Mouse (Mus musculus): Measurements from ENCODE around the gene H2-Ke6. TPM values are rescaled to one million over a fixed set of nuclear protein-coding genes. Genes with fewer than 3 reads are reported as not detected.
A peak's percentile ranks its signal among the peaks of the same experiment; 100 is the strongest.
"Not testable (repeated sequence)": the region's sequence is repeated elsewhere in the genome, so short reads cannot be mapped to it uniquely, and the experiment has no call there.

H2-Ke6 gene
- polyA plus RNA-seq, 1 experiment from 2014 or later, result 37.7 TPM

DNA sequence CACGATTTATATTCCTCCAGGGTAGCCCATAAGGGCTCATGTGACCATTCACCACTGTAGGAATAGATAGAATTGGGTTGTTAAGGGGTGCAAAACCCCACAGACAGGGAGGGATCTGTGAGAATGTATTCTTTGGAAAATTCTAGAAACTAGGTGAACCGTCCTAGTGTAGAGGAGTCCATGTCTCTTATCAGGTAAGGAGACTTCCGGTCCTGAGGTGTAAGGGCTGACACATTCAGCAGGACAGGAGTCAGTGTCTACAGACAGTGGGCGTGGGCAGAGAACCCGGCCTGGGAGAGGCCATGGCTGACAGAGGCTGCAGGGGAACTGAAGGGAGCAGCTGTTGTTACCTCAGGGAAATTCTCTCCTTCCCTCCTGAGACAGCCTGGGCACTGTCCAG, 29.2 kb downstream of the H2-Ke6 start:
- not testable (repeated sequence) for H3K27ac ChIP-seq (replicated peaks; ENCODE audit: low read depth, low read length); H3K9ac ChIP-seq (ENCODE audit: low read length); H3K9me3 ChIP-seq (ENCODE audit: control insufficient read depth, low read length); DNase-seq (ENCODE audit: low spot score); H3K4me1 ChIP-seq (ENCODE audit: control insufficient read depth, insufficient read depth, low read length); H3K36me3 ChIP-seq (ENCODE audit: control insufficient read depth, insufficient read depth, low read length); H3K4me3 ChIP-seq (ENCODE audit: low read depth, low read length); ATAC-seq (ENCODE audit: insufficient number of reproducible peaks, low FRiP score, low TSS enrichment, low read depth); H3K4me2 ChIP-seq (ENCODE audit: low read depth, severe bottlenecking)
- peaks cover 20% of the 10 kb centered on the region for H3K27me3 ChIP-seq (ENCODE audit: control insufficient read depth, insufficient read depth, low read length)
- WGBS, result 50% methylated on average over 5 of the region's 5 CpGs

DNA sequence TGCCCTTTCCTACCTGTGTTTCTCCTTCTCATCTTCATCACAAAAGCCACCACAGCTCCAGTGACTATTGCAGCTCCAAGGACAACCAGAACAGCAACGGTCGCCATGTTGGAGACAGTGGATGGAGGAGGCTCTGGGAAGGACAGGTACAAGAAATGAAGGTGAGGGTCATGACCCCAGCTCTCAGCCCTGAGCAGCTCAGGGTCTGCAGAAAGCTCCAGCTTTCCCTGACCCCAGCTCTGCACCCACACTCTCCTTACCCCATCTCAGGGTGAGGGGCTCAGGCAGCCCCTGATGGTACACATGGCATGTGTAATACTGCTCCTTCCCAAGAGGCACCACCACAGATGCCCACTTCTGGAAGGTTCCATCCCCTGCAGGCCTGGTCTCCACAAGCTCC, 30.8 kb downstream of the H2-Ke6 start:
- peaks cover 20% of the 10 kb centered on the region for H3K27me3 ChIP-seq (ENCODE audit: control insufficient read depth, insufficient read depth, low read length)
- not testable (repeated sequence) for H3K4me2 ChIP-seq (ENCODE audit: low read depth, severe bottlenecking)

DNA sequence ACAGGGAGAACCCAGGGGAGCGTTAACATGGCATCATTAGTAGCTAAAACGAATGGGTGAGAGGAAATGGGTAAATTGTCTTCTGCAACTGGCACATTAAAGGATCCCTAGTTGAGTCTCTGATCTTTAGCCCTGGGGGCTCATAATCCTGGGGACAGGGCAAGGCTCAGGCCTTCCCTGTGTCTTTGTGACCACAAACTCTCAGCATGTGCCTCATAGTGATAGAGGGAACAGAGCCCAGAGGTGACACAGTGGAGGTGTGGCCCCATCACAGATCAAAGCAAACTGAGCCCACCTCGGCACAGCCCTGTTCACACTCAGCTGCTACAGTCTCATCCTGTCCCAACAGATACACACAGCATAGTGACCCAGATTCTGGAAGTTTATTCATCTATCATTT, 32.2 kb downstream of the H2-Ke6 start:
- H3K4me2 ChIP-seq (ENCODE audit: low read depth, severe bottlenecking), result no peak overlapping the region
- no peaks in the 10 kb centered on the region for H3K36me3 ChIP-seq (ENCODE audit: control insufficient read depth, insufficient read depth, low read length)
- no peak overlapping the region for H3K27ac ChIP-seq (replicated peaks; ENCODE audit: low read depth, low read length)
- DNase-seq (ENCODE audit: low spot score) (no peak), ATAC-seq (ENCODE audit: insufficient number of reproducible peaks, low FRiP score, low TSS enrichment, low read depth) (no peak)
- WGBS, result 27% methylated on average over 3 of the region's 3 CpGs
- no peaks in the 10 kb centered on the region for H3K9me3 ChIP-seq (ENCODE audit: control insufficient read depth, low read length)
- 0 out of 2 replicates have a peak, but pooled peaks cover 2% of the 10 kb centered on the region for H3K4me1 ChIP-seq (ENCODE audit: control insufficient read depth, insufficient read depth, low read length)
- H3K27me3 ChIP-seq (ENCODE audit: control insufficient read depth, insufficient read depth, low read length), result peaks cover 19% of the 10 kb centered on the region
- H3K9ac ChIP-seq (ENCODE audit: low read length), result no peak overlapping the region
- H3K4me3 ChIP-seq (ENCODE audit: low read depth, low read length), result no peak overlapping the region

More for the DNA sequence above, 30.8 kb downstream of the H2-Ke6 start:
- H3K9ac ChIP-seq (ENCODE audit: low read length); H3K36me3 ChIP-seq (ENCODE audit: control insufficient read depth, insufficient read depth, low read length); H3K9me3 ChIP-seq (ENCODE audit: control insufficient read depth, low read length); ATAC-seq (ENCODE audit: insufficient number of reproducible peaks, low FRiP score, low TSS enrichment, low read depth); DNase-seq (ENCODE audit: low spot score); H3K4me3 ChIP-seq (ENCODE audit: low read depth, low read length); H3K27ac ChIP-seq (replicated peaks; ENCODE audit: low read depth, low read length); H3K4me1 ChIP-seq (ENCODE audit: control insufficient read depth, insufficient read depth, low read length): not testable (repeated sequence)
- 82% methylated on average over 2 of the region's 2 CpGs for WGBS

DNA sequence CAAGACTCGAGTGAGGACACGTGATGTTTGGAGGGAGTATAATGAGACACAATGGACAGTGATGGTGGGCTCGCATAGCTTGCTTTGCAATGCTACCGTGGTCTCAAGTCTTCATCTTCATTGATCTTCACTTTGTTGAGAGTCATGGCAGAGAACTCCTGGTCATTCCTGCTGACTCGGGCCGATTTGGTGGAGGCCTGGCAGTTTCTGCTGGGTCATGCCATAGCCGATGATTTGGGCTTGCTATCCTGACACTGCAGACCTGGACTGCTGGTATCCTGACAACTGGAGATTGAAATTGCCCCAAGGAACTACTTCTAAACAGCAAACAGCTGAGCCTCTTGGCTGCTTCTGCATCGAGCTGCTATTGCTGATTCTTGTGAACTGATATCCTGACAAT, 32.9 kb downstream of the H2-Ke6 start:
- no peaks in the 10 kb centered on the region for H3K9me3 ChIP-seq (ENCODE audit: control insufficient read depth, low read length)
- no peak for DNase-seq (ENCODE audit: low spot score)
- 0 out of 2 replicates have a peak, but pooled peaks cover 2% of the 10 kb centered on the region for H3K4me1 ChIP-seq (ENCODE audit: control insufficient read depth, insufficient read depth, low read length)
- H3K27ac ChIP-seq (replicated peaks; ENCODE audit: low read depth, low read length), result no peak overlapping the region
- H3K36me3 ChIP-seq (ENCODE audit: control insufficient read depth, insufficient read depth, low read length), result no peaks in the 10 kb centered on the region
- WGBS, result 91% methylated on average over 8 of the region's 8 CpGs
- peaks cover 12% of the 10 kb centered on the region for H3K27me3 ChIP-seq (ENCODE audit: control insufficient read depth, insufficient read depth, low read length)
- H3K4me3 ChIP-seq (ENCODE audit: low read depth, low read length), result no peak overlapping the region
- H3K4me2 ChIP-seq (ENCODE audit: low read depth, severe bottlenecking), result no peak overlapping the region
- no peak overlapping the region for H3K9ac ChIP-seq (ENCODE audit: low read length)
- no peak for ATAC-seq (ENCODE audit: insufficient number of reproducible peaks, low FRiP score, low TSS enrichment, low read depth)

DNA sequence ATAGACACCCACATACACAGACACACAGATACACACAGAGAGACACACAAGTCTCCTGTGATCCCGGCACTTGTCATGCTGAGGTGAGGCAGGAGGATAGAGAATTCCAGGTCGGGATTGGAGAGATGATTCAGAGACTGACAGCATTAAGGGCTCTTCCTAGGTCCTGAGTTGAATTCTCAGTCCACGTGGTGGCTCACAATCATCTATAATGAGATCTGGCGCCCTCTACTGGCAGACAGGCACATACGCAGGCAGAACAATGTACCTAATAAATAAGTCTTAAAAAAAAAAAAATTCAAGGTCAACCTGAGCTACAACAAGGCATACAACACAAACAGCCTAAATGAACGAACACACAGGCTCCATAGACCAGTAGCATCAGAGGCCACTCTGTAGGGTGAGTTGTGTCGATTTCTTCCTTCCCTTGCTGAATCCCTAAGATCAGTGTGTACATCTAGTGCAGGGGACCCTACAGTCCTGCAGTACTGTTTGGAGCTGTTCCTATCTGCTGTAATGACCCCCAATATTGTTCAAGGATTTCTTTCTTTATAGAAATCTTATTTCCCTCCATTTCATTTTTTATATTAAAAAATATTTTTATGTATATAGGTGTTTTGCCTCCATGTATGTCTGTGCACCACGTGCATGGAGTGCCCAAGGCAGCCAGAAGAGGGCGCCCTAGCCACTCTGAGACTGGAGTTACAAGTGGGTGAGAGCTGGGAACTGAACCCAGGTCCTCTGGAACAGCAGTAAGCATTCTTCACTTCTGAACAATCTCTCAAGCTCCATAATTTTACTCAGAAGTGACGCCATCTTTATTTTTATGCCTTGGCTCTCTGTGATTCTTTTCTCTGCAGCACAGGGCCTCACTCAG, 35.8 kb downstream of the H2-Ke6 start:
- Histone ChIP-seq H3K4me2 (ENCODE audit: low read depth, severe bottlenecking) (no peak overlapping the region), H3K4me3 (ENCODE audit: low read depth, low read length) (no peak overlapping the region), H3K4me1 (ENCODE audit: control insufficient read depth, insufficient read depth, low read length) (no peaks in the 10 kb centered on the region), H3K36me3 (ENCODE audit: control insufficient read depth, insufficient read depth, low read length) (no peaks in the 10 kb centered on the region), H3K27me3 (ENCODE audit: control insufficient read depth, insufficient read depth, low read length) (no peaks in the 10 kb centered on the region), H3K9me3 (ENCODE audit: control insufficient read depth, low read length) (no peaks in the 10 kb centered on the region), H3K9ac (ENCODE audit: low read length) (no peak overlapping the region), H3K27ac (replicated peaks; ENCODE audit: low read depth, low read length) (no peak overlapping the region)
- 35% methylated on average over 10 of the region's 10 CpGs for WGBS
- ATAC-seq (ENCODE audit: insufficient number of reproducible peaks, low FRiP score, low TSS enrichment, low read depth) (no peak), DNase-seq (ENCODE audit: low spot score) (peak; percentile 79)

DNA sequence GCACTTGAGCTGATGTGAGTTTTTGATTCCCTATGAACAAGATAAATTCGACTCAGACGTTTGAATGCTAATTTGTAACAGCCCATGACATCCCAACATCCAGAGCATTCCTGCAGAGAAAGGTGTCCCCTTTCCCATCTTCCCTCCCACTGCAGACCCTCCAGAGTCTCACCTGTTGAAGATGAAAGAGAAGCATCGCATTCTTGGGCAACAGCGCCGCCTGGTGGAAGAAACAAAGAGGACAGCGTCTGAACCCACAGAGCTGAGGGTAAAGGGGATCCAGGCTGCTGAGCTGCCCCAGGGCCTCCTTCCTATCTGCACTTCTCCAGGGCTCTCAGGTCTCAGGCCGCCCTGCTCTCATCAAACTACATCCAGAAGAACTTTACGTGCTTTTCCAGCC, 45.7 kb downstream of the H2-Ke6 start:
- ATAC-seq (ENCODE audit: insufficient number of reproducible peaks, low FRiP score, low TSS enrichment, low read depth); H3K27ac ChIP-seq (replicated peaks; ENCODE audit: low read depth, low read length); H3K4me1 ChIP-seq (ENCODE audit: control insufficient read depth, insufficient read depth, low read length); H3K9ac ChIP-seq (ENCODE audit: low read length); H3K9me3 ChIP-seq (ENCODE audit: control insufficient read depth, low read length); H3K4me3 ChIP-seq (ENCODE audit: low read depth, low read length); H3K36me3 ChIP-seq (ENCODE audit: control insufficient read depth, insufficient read depth, low read length): not testable (repeated sequence)
- 14% methylated on average over 8 of the region's 8 CpGs for WGBS
- peak; percentile 79 for DNase-seq (ENCODE audit: low spot score)
- H3K27me3 ChIP-seq (ENCODE audit: control insufficient read depth, insufficient read depth, low read length), result peaks cover 25% of the 10 kb centered on the region
- H3K4me2 ChIP-seq (ENCODE audit: low read depth, severe bottlenecking), result peak overlapping the region; percentile 49; the same call in 1 of the 2 replicates

DNA sequence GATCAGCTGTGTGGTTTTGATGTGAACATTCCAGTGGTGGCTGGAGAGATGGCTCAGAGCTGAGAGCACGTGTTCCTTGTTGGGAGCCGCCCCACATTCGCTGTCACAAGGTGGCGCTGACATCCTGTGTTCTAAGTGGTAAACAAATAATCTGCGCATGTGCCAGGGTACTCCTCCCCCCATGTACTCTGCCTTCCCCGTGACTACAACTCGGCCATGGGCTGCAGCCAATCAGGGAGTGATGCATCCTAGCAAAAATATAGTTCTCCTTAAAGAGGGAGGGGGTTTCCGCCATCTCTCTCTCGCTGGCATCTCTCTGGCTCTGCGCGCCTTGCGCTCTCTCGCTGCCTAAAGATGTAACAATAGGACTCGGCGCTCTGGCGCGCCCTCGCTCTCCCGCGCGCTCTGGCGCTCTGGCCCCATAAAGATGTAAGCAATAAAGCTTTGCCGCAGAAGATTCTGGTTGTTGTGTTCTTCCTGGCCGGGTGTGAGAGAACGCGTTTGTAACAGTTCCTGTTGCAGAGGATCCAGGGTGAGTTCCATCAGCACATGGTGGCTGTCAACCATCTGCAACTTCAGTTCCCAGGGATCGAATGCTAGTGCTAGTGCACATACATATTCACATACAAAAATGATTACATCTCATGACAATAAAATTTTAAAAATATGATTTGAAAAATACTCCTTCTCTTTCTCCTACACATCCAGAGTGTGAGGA, 46.5 kb downstream of the H2-Ke6 start:
- ATAC-seq (ENCODE audit: insufficient number of reproducible peaks, low FRiP score, low TSS enrichment, low read depth) (peak; percentile 92), DNase-seq (ENCODE audit: low spot score) (peak; percentile 96)
- not testable (repeated sequence) for H3K36me3 ChIP-seq (ENCODE audit: control insufficient read depth, insufficient read depth, low read length); H3K9me3 ChIP-seq (ENCODE audit: control insufficient read depth, low read length); H3K4me1 ChIP-seq (ENCODE audit: control insufficient read depth, insufficient read depth, low read length)
- Histone ChIP-seq H3K27me3 (ENCODE audit: control insufficient read depth, insufficient read depth, low read length) (peaks cover 29% of the 10 kb centered on the region), H3K9ac (ENCODE audit: low read length) (peak overlapping the region; percentile 61), H3K27ac (replicated peaks; ENCODE audit: low read depth, low read length) (peak overlapping the region; percentile 59; the same call in 1 of the 2 replicates), H3K4me3 (ENCODE audit: low read depth, low read length) (peak overlapping the region; percentile 43), H3K4me2 (ENCODE audit: low read depth, severe bottlenecking) (peak overlapping the region; percentile 49)
- 1% methylated on average over 27 of the region's 27 CpGs for WGBS

DNA sequence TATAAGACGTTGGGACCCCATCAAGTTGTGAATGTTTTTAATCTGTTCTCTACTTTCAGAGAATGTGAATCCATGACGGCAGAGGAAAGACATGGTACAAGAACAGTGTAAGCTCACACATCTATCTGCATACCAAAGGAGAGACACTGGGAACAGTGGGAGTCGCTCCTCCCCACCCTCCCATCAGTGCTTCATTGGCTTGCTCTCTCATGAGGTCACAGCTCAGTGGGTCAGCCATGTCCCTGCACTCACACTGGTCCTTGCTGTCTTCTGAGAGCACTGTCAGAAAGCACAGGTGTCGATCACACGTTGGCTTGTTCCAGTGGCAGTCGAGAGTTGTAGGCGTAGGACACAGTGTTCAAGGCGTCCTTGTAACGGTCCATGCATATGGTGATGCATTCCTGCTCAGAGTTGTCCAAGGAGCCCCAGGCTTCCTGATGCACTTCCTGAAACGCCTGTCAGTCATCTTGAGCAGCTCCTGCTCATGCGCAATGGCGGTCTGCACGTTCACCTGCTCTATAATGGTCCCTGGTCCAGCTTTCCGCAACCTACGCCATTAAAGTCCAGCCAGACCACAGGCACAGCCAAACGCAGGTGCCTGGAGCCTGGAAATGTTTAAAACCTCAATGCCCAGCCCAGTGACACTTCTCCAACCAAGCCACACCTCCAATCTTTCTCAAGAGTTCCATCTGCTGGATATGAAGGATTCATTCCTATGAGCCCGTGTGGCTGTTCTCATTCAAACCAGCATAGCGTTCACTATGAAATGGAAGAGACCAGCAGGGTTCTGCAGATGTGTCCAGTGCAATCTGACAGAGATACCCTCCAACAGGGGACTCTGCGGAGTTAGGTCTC, 47.5 kb downstream of the H2-Ke6 start:
- no peak for ATAC-seq (ENCODE audit: insufficient number of reproducible peaks, low FRiP score, low TSS enrichment, low read depth)
- Histone ChIP-seq H3K9me3 (ENCODE audit: control insufficient read depth, low read length) (no peaks in the 10 kb centered on the region), H3K4me1 (ENCODE audit: control insufficient read depth, insufficient read depth, low read length) (peaks cover 8% of the 10 kb centered on the region; the same call in 1 of the 2 replicates), H3K27ac (replicated peaks; ENCODE audit: low read depth, low read length) (no peak overlapping the region), H3K4me2 (ENCODE audit: low read depth, severe bottlenecking) (no peak overlapping the region), H3K9ac (ENCODE audit: low read length) (no peak overlapping the region; the same call in 1 of the 2 replicates), H3K4me3 (ENCODE audit: low read depth, low read length) (no peak overlapping the region), H3K36me3 (ENCODE audit: control insufficient read depth, insufficient read depth, low read length) (no peaks in the 10 kb centered on the region), H3K27me3 (ENCODE audit: control insufficient read depth, insufficient read depth, low read length) (peaks cover 30% of the 10 kb centered on the region)
- WGBS, result 77% methylated on average over 19 of the region's 19 CpGs
- DNase-seq (ENCODE audit: low spot score), result no peak
